Mouse (Mus musculus): ENCODE measurements around the gene Gm17387. TPM values are rescaled to one million over a fixed set of nuclear protein-coding genes. Genes with fewer than 3 reads are reported as not detected.

Gene Gm17387
- polyA plus RNA-seq, 1 experiment from 2014 or later, result not detected

DNA sequence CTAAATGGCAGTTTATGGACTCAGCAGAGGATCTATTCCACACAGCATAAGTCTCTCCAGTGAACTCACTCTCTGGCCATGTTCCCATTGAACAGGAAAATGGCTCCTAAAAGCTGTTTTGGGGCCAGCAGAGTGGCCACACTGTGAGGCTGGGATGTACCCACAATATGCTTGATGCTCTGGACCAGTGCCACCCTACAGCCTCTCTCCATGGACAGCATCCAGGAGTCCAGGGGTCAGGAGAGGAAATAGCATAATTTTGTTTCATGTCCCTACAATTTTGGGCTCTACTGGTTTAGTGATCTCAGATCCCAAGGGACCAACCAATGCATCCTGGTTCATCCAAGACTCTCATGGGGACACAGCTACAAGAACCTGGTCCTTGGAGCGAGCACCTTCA lies 28.6 kb downstream of the Gm17387 start:
- H3K4me1 ChIP-seq (replicated peaks; ENCODE audit: control insufficient read depth, insufficient read depth, low read length), result peaks cover 6% of the 10 kb centered on the region; the same call in 1 of the 2 replicates
- no peak for TF ChIP-seq CTCF (IDR thresholded peaks at IDR 0.05; ENCODE audit: low read depth)
- no peak overlapping the region for H3K27ac ChIP-seq (ENCODE audit: low read depth, low read length)
- no peak overlapping the region for H3K9ac ChIP-seq (ENCODE audit: low read depth, low read length)
- H3K27me3 ChIP-seq (replicated peaks; ENCODE audit: control insufficient read depth, insufficient read depth, low read length), result peaks cover 8% of the 10 kb centered on the region; the same call in 1 of the 2 replicates
- WGBS, result 96% methylated on average over 1 of the region's 1 CpGs
- ATAC-seq, result no peak
- H3K4me3 ChIP-seq (ENCODE audit: low read depth, low read length), result no peak overlapping the region
- H3K9me3 ChIP-seq (ENCODE audit: control insufficient read depth), result no peaks in the 10 kb centered on the region
- no peaks in the 10 kb centered on the region for H3K36me3 ChIP-seq (ENCODE audit: control insufficient read depth, insufficient read depth)
- H3K4me2 ChIP-seq (replicated peaks; ENCODE audit: low read depth), result no peak overlapping the region

DNA sequence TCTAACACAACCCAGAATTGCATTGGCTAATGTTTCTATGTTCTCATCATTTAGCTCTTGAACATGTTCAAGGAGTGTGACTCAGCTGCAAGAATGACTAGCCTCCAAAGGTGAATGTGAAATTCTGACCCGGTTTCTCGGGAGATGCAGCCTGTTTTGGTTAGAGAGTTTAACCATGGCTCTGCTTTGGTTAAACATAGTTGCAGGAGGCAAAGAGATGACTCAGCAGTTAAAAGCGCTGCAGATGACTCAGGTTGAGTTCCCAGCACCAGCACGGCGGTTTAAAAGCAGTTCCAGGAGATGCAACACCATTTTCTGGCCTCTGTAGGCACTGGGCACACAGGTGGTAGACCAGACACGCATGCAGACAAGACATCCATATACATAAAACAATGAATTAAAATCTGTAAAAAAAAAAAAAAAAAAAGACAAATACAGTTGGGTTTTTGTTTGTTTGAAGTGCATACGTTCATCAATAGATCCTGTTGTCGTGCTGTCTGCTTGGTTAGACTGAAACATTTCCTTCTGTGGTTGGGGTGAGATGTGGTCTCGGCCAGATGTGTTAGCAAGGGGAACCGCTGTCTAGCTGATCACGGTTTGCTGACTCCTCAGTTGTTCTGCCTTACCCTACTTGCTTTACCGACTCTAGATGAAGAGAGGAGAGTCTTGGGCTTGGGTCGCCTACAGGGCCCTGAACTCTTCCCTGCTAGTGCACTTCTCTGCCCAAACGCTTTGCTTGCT lies 29.8 kb downstream of the Gm17387 start:
- H3K27ac ChIP-seq (ENCODE audit: low read depth, low read length), result no peak overlapping the region
- TF ChIP-seq CTCF (IDR thresholded peaks at IDR 0.05; ENCODE audit: low read depth), result no peak
- peaks cover 8% of the 10 kb centered on the region; the same call in 1 of the 2 replicates for H3K27me3 ChIP-seq (replicated peaks; ENCODE audit: control insufficient read depth, insufficient read depth, low read length)
- H3K4me3 ChIP-seq (ENCODE audit: low read depth, low read length), result no peak overlapping the region
- no peak for ATAC-seq
- no peak overlapping the region for H3K9ac ChIP-seq (ENCODE audit: low read depth, low read length)
- peaks cover 6% of the 10 kb centered on the region; the same call in 1 of the 2 replicates for H3K4me1 ChIP-seq (replicated peaks; ENCODE audit: control insufficient read depth, insufficient read depth, low read length)
- 86% methylated on average over 14 of the region's 14 CpGs for WGBS
- no peaks in the 10 kb centered on the region for H3K36me3 ChIP-seq (ENCODE audit: control insufficient read depth, insufficient read depth)
- no peaks in the 10 kb centered on the region for H3K9me3 ChIP-seq (ENCODE audit: control insufficient read depth)
- H3K4me2 ChIP-seq (replicated peaks; ENCODE audit: low read depth), result no peak overlapping the region

DNA sequence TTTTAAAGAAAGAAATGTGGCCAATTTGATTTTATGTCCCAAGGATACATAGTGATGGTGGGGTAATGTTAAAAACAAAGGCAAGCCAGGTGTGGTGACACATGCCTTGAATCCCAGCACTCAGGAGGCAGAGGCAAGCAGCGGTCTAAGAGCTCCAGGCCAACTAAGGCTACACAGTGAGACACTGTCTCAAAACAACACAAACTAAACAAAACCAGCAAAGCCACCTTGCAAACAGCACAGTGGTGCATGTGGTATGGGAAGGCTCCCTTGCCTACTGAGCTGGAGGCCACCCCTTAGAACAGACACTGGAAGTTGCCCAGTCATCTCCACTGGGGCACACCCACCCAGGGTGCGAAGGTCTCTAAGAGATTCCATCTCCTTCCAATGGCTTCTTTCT lies 31.0 kb downstream of the Gm17387 start:
- Histone ChIP-seq H3K4me2 (replicated peaks; ENCODE audit: low read depth) (peak overlapping the region; percentile 97), H3K4me3 (ENCODE audit: low read depth, low read length) (no peak overlapping the region), H3K36me3 (ENCODE audit: control insufficient read depth, insufficient read depth) (0 out of 2 replicates have a peak, but pooled peaks cover under 1% of the 10 kb centered on the region), H3K9ac (ENCODE audit: low read depth, low read length) (no peak overlapping the region), H3K27ac (ENCODE audit: low read depth, low read length) (no peak overlapping the region; the same call in 1 of the 2 replicates), H3K4me1 (replicated peaks; ENCODE audit: control insufficient read depth, insufficient read depth, low read length) (peaks cover 6% of the 10 kb centered on the region; the same call in 1 of the 2 replicates), H3K9me3 (ENCODE audit: control insufficient read depth) (no peaks in the 10 kb centered on the region), H3K27me3 (replicated peaks; ENCODE audit: control insufficient read depth, insufficient read depth, low read length) (peaks cover 8% of the 10 kb centered on the region; the same call in 1 of the 2 replicates)
- ATAC-seq, result no peak
- 58% methylated on average over 2 of the region's 2 CpGs for WGBS
- TF ChIP-seq CTCF (IDR thresholded peaks at IDR 0.05; ENCODE audit: low read depth), result no peak

DNA sequence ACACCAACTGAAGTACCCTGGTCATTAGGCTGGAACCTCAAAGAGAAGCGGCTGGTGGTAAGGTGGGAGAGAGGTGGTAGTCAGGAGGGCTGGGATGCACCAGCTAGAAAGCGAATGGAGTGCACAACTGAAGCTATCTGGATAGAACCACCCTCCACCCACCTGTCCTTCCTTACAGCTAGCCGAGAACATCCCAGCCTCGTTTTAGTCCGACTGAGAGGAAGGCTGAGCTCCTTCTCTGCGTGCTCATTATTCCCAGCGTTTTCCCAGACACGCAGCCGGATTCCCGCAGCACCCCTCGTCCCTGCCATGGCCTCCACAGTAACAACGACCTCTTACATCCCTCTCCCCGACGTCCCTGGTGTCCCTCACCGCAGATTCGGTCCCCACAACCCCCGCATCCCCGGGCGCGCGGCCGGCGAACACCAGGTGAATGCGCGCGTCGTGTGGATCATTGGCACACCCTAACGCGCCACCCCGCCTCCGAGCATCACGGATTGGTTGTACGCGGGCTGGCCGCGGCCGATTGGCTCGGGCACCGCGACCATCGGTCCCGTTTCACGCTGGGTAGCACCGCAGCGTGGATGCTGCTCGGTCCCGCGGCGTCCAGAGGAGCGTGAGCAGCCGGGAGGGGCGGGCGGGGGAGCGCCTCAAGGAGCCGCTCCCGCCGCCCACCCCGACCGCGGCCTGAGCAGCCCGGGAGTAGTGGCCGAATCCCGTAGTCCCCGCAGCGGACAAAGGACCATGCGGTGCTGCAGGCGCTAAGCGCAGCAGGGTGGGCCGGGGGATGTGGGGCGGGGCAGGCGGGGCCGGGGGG lies 31.7 kb downstream of the Gm17387 start, which contains the start of gene B4galnt4:
Gene B4galnt4, plus strand, starts transcription at position 679 of the 817 bp plus-strand sequence.
- peak within 1 kb of the TSS; percentile 97 for H3K4me2 ChIP-seq (replicated peaks; ENCODE audit: low read depth)
- no peak within 1 kb of the TSS; the same call in 1 of the 2 replicates for H3K27ac ChIP-seq (ENCODE audit: low read depth, low read length)
- ATAC-seq, result peak; percentile 63
- WGBS, result under 1% methylated on average over 71 of the region's 72 CpGs
- no peak for TF ChIP-seq CTCF (IDR thresholded peaks at IDR 0.05; ENCODE audit: low read depth)
- peaks cover 8% of the 10 kb centered on the region; the same call in 1 of the 2 replicates for H3K27me3 ChIP-seq (replicated peaks; ENCODE audit: control insufficient read depth, insufficient read depth, low read length)
- H3K9ac ChIP-seq (ENCODE audit: low read depth, low read length), result peak within 1 kb of the TSS; percentile 55
- H3K4me3 ChIP-seq (ENCODE audit: low read depth, low read length), result peak within 1 kb of the TSS; percentile 52
- H3K9me3 ChIP-seq (ENCODE audit: control insufficient read depth), result no peaks in the 10 kb centered on the region
- peaks cover 6% of the 10 kb centered on the region; the same call in 1 of the 2 replicates for H3K4me1 ChIP-seq (replicated peaks; ENCODE audit: control insufficient read depth, insufficient read depth, low read length)
- 0 out of 2 replicates have a peak, but pooled peaks cover 4% of the 10 kb centered on the region for H3K36me3 ChIP-seq (ENCODE audit: control insufficient read depth, insufficient read depth)

DNA sequence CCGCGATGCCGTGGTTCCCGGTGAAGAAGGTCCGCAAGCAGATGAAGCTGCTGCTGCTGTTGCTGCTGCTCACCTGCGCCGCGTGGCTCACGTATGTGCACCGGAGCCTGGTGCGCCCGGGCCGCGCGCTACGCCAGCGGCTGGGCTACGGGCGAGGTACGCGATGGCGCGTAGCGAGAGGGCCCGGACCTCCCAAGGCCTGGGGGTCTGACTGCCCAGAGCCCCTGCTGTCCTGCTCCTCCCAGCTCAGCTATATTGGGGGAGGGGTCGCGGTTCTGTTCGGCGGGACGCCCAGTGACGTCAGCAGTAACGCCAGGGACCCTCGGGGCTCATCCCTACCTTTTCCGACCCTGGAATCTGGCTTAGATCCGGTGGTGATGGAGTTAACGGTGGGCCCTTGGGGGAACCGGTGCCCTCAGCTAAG lies 32.4 kb downstream of the Gm17387 start:
- H3K9me3 ChIP-seq (ENCODE audit: control insufficient read depth), result no peaks in the 10 kb centered on the region
- peaks cover 8% of the 10 kb centered on the region; the same call in 1 of the 2 replicates for H3K27me3 ChIP-seq (replicated peaks; ENCODE audit: control insufficient read depth, insufficient read depth, low read length)
- 0 out of 2 replicates have a peak, but pooled peaks cover 4% of the 10 kb centered on the region for H3K36me3 ChIP-seq (ENCODE audit: control insufficient read depth, insufficient read depth)
- H3K9ac ChIP-seq (ENCODE audit: low read depth, low read length), result peak overlapping the region; percentile 55; the same call in 1 of the 2 replicates
- peak overlapping the region; percentile 52 for H3K4me3 ChIP-seq (ENCODE audit: low read depth, low read length)
- H3K27ac ChIP-seq (ENCODE audit: low read depth, low read length), result no peak overlapping the region
- no peak; the same call in 1 of the 2 replicates for ATAC-seq
- TF ChIP-seq CTCF (IDR thresholded peaks at IDR 0.05; ENCODE audit: low read depth), result no peak
- 3% methylated on average over 35 of the region's 37 CpGs for WGBS
- H3K4me1 ChIP-seq (replicated peaks; ENCODE audit: control insufficient read depth, insufficient read depth, low read length), result peaks cover 6% of the 10 kb centered on the region; the same call in 1 of the 2 replicates
- H3K4me2 ChIP-seq (replicated peaks; ENCODE audit: low read depth), result peak overlapping the region; percentile 97
